Mouse (Mus musculus) embryonic stem cell, embryonic (primary cell): ENCODE measurements around the gene Iqcg.
"Not testable (repeated sequence)": the region's sequence is repeated elsewhere in the genome, so short reads cannot be mapped to it uniquely, and the experiment has no call there.

Experiments used
- CTCF ChIA-PET, 4 experiments: fragments of 300-600 bp in 2 of 4; fragments of 350-600 bp in 2 of 4; sonication (Branson Sonifier 250); formaldehyde crosslinking; loops; one replicate each; lab custom pipeline; 2022; ENCODE audit warnings: inconsistent platforms in 2 of 4; lab: Charles Lee
- POLR2A ChIA-PET, 4 experiments: fragments of 300-600 bp in 2 of 4; fragments of 350-600 bp in 2 of 4; sonication (Branson Sonifier 250); formaldehyde crosslinking; loops; one replicate each; lab custom pipeline; 2022; ENCODE audit warnings: antibody characterized with exemption in 4 of 4, inconsistent platforms in 1 of 4; lab: Charles Lee

The Iqcg gene

DNA sequence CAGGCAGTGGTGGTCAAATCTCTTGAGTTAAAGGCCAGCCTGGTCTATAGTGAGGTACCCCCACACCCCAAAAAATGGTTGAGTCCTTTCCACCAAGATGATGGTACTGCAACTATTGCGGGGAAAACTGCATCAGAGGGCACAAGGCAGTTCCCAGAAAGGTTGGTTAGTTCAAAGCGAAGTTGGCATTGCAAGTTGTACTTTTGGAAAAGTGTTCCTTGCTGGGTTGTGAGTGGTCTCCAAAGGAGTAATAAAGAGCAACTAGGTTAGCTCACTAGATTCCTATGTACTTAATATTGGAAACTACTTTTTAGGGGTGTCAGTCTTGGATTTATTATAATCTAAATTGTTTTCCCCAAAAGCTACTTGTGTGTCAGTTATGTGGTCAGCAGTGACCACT lies 4.9 kb upstream of the Iqcg start:
- ChIA-PET CTCF (interaction anchor here in 3 of 4 experiments (0.5 to 1.3 kb wide), 3 partner anchors 106 to 402 kb away, joined by 3 to 5 read pairs (median 4); no protein-coding TSS in a partner anchor), POLR2A (interaction anchor here (0.6 to 10.5 kb wide), 21 partner anchors 11 to 1475 kb away, joined by 3 to 189 read pairs (median 3); partner anchors contain the start of gene Osbpl11 (in 1 of the 4))

DNA sequence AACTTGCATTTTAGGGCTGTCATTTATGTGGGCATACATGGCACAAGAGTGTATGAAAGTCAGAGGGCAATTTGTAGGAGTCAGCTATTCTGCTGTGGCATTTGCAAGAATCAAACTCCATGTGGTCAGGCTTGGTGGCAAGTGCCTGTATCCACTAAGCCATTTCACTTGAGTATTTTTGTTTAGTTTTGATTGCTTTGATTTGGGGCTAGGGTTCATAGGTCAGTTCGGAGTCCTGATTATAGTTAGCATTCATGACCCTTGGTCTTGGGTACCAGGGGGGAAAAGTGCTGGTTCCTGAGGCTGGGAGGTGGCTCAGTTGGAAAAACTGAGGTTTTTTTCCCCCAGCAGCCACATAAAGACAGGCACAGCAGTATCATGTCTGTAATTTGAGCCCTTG lies 3.5 kb upstream of the Iqcg start:
- ChIA-PET POLR2A (interaction anchor here in 2 of 4 experiments (0.7 to 10.5 kb wide), 6 partner anchors 10 to 36 kb away, joined by 3 to 189 read pairs (median 4); no protein-coding TSS in a partner anchor), CTCF (no interaction called here)

DNA sequence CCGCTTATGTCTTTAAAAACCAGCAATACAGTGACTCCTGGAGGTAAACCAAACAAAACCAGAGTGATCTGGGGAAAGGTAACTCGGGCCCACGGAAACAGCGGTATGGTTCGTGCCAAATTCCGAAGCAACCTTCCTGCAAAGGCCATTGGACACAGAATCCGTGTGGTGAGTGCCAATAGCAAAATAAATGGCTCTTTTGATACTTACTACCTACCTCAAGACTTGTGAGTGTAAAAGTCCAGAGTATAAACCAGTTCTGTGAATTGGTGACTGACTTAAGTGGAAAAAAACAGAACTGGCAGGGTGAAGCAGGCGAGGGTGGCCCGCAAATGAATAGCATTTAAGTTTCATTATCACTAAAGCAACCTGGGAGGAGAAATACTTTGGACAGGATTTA lies 2.6 kb upstream of the Iqcg start:
- ChIA-PET POLR2A (interaction anchor here in 3 of 4 experiments (0.6 to 10.5 kb wide), 14 partner anchors 11 to 321 kb away, joined by 3 to 189 read pairs (median 6); no protein-coding TSS in a partner anchor), CTCF (interaction anchor here in 1 of 4 experiments (0.6 to 1.2 kb wide), 2 partner anchors 35 to 150 kb away, joined by 3 to 7 read pairs; no protein-coding TSS in a partner anchor)

DNA sequence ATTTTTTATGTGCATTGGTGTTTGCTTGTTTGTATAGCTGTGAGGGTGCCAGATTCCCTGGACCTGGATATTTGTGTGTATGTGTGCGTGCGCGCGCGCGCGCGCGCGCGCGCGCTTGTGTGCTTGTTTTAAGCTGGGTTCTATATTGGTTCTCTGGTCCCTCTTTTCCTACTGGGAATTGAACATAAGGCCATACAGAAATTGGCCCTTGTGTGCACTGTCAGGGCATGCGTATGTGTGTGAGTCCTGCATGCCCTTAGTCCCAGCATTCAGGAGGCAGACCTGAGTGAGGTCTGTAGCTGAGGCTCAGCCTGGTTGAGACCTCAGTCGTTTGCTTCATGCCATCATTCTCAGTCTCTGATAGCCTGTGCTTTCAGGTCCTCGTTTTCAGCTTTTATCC lies 2.0 kb upstream of the Iqcg start:
- ChIA-PET POLR2A (interaction anchor here in 3 of 4 experiments (0.6 to 10.5 kb wide), 26 partner anchors 12 to 322 kb away, joined by 3 to 189 read pairs (median 8); partner anchors contain the start of genes Osbpl11 (in 2 of the 3) and Snx4 (in 1 of the 3)), CTCF (interaction anchor here (0.6 to 1.2 kb wide), 5 partner anchors 34 to 816 kb away, joined by 3 to 7 read pairs (median 4); no protein-coding TSS in a partner anchor)

DNA sequence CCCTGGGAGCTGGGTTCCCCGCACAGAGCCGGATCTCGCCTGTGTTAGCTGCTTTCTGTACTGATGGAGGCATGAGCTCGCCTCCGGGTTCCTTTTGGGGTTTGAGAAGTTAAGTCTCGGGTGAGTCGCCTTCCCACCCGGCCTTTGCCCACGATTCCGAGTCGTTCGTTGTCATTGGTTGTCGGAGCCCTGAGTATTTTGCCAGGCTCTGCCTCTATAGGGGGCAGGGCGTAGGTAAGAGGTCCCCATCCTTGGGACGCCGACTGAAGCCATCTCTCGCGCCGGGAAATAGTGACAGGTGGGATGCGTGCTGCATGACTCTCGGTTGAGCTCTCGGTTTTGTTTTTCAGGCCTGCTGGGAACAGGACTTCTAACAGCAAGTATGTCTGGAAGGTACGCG lies 768 bp upstream of the Iqcg start:
- POLR2A ChIA-PET, result interaction anchor here (0.5 to 10.5 kb wide), 137 partner anchors 7 to 922 kb away, joined by 3 to 189 read pairs (median 4); partner anchors contain the start of genes Osbpl11 (in 3 of the 4), Tnk2 (in 2 of the 4), Ubxn7 (in 2 of the 4) and Fbxo45 (in 1 of the 4)
- CTCF ChIA-PET, result interaction anchor here in 2 of 4 experiments (0.6 to 2.0 kb wide), 3 partner anchors 33 to 360 kb away, joined by 3 to 13 read pairs (median 3); no protein-coding TSS in a partner anchor

DNA sequence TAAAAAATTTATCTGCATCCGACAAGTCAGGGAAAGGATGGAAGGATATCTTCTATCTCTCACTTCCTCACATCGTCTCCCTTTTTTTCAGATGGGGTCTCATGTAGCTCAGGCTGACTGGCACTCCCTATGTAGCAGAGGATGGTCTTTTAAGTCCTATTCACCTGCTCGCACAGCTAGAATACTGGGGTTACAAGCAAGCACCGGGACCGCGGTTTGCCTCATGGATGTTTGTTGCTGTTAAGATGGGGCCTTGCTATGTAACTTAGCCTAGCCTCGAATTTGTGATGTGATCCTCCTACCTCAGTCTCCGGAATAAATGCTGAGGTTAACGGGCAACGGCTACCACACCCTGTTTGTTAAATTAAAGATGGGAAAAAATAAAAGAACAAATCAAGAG lies 363 bp downstream of the Iqcg start:
- CTCF ChIA-PET, result interaction anchor here (0.6 to 2.0 kb wide), 6 partner anchors 32 to 1477 kb away, joined by 3 to 13 read pairs (median 4); no protein-coding TSS in a partner anchor
- POLR2A ChIA-PET, result interaction anchor here (0.6 to 10.5 kb wide), 180 partner anchors 7 to 1640 kb away, joined by 3 to 189 read pairs (median 4); partner anchors contain the start of genes Osbpl11 (in 3 of the 4), Lrch3 (in 2 of the 4), Cep19 (in 1 of the 4) and Fbxo45 (in 1 of the 4)

DNA sequence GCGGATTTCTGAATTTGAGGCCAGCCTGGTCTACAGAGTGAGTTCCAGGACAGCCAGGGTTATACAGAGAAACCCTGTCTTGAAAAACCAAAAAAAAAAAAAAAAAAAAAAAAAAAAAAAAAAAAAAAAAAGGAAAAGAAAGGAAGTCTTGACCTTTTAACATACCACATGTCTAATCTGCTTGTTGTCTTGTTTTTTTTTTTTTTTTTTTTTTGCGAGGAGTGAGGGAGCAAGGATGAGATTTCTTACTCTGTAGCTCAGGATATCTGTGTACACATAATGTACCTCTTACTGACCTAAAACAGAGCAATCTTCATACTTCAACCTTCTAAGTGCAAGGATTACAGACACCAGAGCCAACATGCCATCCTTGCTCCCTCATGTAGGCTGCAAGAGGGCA lies 1.1 kb downstream of the Iqcg start:
- POLR2A ChIA-PET, result interaction anchor here (0.6 to 10.5 kb wide), 22 partner anchors 7 to 811 kb away, joined by 3 to 189 read pairs (median 7); partner anchors contain the start of genes Lmln (in 1 of the 4) and Snx4 (in 1 of the 4)
- CTCF ChIA-PET, result not testable (repeated sequence)

DNA sequence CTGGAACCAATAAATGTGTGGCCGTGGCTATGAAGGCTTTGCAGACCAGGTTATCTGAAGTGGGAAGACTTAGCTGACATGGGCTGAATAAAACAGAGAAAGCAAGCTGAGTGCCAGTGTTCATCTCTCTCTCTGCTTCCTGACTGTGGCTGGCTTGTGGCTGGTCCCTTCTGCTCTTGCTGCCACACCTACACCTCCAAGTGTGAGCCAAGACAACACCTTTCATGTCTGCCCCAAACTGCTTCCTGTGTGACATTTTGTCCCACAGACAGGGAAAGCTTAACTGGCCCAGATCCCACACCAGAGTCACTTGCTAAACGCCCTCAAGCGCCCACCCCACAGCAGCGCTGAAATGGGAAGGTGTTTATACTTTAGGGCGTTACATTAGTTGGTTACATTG lies 2.9 kb downstream of the Iqcg start:
- POLR2A ChIA-PET, result interaction anchor here in 2 of 4 experiments (0.6 to 2.0 kb wide), 6 partner anchors 9 to 620 kb away, joined by 3 to 9 read pairs (median 3); partner anchors contain the start of gene Lmln (in 2 of the 2)
- CTCF ChIA-PET, result interaction anchor here in 1 of 4 experiments (0.6 kb wide), 1 partner anchor 419 kb away, joined by 5 read pairs; no protein-coding TSS in a partner anchor

DNA sequence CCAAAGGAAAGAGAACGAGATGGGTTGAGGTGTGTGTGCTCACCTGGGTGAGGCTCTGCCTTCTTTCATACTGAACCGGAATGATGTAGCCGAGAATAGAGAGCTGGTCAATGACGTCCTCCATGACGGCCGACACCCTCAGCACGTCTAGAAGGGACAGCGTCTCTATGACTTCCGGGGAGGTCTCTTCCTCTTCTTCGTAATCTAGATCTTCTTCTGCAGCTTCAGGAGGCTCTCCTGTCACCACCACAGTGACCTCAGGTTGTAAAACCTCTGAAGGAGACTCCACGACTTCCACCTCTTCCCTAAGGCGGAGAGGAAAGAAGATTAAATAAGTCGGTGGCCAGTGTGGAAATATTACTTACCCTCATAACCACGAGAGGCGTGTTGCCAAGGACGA lies 6.2 kb downstream of the Iqcg start:
- CTCF ChIA-PET, result interaction anchor here in 2 of 4 experiments (0.5 to 1.2 kb wide), 5 partner anchors 26 to 334 kb away, joined by 3 to 5 read pairs (median 3); no protein-coding TSS in a partner anchor

DNA sequence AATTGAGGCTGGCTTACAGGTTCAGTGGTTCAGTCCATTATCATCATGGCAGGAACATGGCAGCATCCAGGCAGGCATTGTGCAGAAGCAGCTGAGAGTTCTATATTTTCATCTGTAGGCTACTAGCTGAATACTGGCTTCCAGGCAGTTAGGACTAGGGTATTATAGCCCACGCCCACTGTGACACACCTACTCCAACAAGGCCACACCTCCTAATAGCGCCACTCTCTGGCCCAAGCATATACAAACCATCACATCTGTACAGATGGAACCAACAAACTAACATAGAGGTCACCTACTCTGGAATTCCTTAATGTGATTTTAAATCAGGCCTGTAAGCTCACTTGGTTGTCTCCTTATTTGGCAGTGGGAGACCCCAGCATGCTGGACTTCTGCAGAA lies 7.3 kb downstream of the Iqcg start:
- POLR2A ChIA-PET, result interaction anchor here in 3 of 4 experiments (0.8 to 10.2 kb wide), 7 partner anchors 8 to 25 kb away, joined by 3 to 124 read pairs (median 14); partner anchors contain the start of genes Iqcg (in 3 of the 3), Rpl35a (in 3 of the 3) and Lmln (in 2 of the 3)
- CTCF ChIA-PET, result interaction anchor here in 1 of 4 experiments (2.8 kb wide), 1 partner anchor 25 kb away, joined by 10 read pairs; no protein-coding TSS in a partner anchor

More for the DNA sequence above, 6.2 kb downstream of the Iqcg start:
- POLR2A ChIA-PET, result interaction anchor here in 3 of 4 experiments (0.5 to 10.2 kb wide), 8 partner anchors 7 to 209 kb away, joined by 3 to 124 read pairs (median 3); partner anchors contain the start of genes Lmln (in 2 of the 3), Fyttd1 (in 1 of the 3), Iqcg (in 1 of the 3) and Rpl35a (in 1 of the 3)

DNA sequence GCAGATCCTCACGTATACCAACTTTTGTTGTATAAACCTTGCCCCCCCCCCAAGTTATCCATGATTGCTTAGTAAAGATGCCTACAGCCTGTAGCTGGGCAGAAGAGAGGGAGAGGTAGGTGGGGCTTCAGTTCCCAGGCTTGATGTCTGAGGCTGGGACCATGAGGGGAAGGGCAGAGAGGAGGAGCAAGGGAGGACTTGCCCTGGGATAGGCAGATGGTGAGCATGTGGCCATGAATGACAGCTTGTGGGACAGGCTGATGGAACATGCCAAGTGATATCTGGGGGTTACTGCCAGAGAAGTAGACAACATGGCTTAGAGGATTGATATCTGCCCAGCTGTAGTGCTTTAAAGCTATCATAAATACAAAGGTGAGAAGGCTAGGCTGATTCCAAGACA lies 8.0 kb downstream of the Iqcg start:
- CTCF ChIA-PET, result interaction anchor here in 1 of 4 experiments (2.8 kb wide), 1 partner anchor 24 kb away, joined by 10 read pairs; no protein-coding TSS in a partner anchor
- POLR2A ChIA-PET, result interaction anchor here (0.6 to 10.2 kb wide), 8 partner anchors 8 to 24 kb away, joined by 3 to 124 read pairs (median 14); partner anchors contain the start of genes Iqcg (in 4 of the 4), Rpl35a (in 3 of the 4) and Lmln (in 2 of the 4)

DNA sequence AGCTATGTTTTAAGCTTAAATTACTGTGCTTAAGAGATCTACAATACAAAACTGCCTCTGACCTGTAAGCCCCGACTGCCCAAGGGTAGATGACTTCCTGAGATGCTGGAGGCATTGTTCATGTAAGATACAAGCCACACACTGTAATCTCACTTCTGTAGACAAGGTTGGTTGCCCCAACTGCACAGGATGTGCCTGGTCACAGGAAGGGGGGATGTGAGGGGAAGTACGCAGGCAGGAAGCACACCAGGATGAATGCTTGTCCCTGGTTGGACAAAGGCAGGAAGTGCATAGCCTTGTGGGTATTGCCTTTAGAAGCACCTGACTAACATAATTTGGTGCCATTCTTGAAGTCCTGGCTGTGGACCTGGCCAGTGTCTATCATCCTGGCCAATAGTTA lies 12.8 kb downstream of the Iqcg start:
- ChIA-PET POLR2A (interaction anchor here (0.6 to 10.2 kb wide), 14 partner anchors 8 to 189 kb away, joined by 3 to 124 read pairs (median 5); partner anchors contain the start of genes Iqcg (in 4 of the 4), Rpl35a (in 4 of the 4) and Lmln (in 1 of the 4)), CTCF (interaction anchor here (0.6 to 4.9 kb wide), 5 partner anchors 9 to 276 kb away, joined by 3 to 21 read pairs (median 3); no protein-coding TSS in a partner anchor)

DNA sequence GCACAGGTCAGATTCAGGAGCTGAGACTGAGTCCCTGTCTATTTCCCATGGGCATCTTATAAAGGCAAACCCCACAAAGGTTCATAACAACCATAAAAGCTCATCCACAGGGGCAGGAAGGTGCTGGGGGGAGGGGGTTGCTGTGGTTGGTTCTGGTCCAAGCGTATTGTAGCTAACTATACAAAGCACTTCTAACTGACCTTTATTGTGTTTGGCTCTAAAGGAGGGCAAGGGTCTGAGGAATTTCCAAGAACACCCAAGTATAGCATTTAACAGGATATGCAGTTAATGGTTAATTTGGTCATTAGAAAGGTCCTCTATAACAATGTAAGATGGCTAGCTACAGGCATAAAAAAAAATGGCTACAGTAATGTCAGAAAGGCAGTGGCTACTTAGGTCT lies 13.3 kb downstream of the Iqcg start:
- CTCF ChIA-PET, result interaction anchor here in 3 of 4 experiments (0.7 to 4.9 kb wide), 3 partner anchors 17 to 286 kb away, joined by 3 to 21 read pairs (median 11); no protein-coding TSS in a partner anchor

DNA sequence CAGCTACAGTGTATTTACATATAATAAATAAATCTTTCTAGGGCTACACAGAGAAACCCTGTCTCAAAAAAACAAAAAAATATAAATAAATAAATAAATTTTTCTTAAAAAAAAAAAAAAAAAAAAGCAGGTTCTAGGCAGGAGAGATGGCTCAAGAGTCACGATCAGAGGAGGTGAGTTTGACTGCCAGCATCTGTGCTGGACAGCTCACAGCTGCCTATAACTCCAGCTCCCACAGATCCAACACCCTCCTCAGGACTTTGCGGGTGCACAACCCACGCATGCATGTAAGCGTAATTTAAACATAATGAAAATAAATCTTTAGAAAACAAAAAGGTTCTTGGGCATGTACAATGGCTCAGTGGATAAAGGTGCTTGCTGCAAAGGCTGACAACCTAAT lies 20.0 kb downstream of the Iqcg start:
- ChIA-PET CTCF (interaction anchor here in 3 of 4 experiments (0.6 to 1.9 kb wide), 9 partner anchors 10 to 391 kb away, joined by 3 to 11 read pairs (median 5); no protein-coding TSS in a partner anchor), POLR2A (interaction anchor here (0.6 to 2.9 kb wide), 12 partner anchors 12 to 149 kb away, joined by 3 to 25 read pairs (median 5); partner anchors contain the start of genes Rpl35a (in 3 of the 4), Iqcg (in 2 of the 4) and Osbpl11 (in 1 of the 4))

More for the DNA sequence above, 13.3 kb downstream of the Iqcg start:
- POLR2A ChIA-PET, result interaction anchor here (0.6 to 10.2 kb wide), 13 partner anchors 8 to 531 kb away, joined by 3 to 124 read pairs (median 5); partner anchors contain the start of genes Iqcg (in 4 of the 4), Rpl35a (in 4 of the 4) and Lmln (in 1 of the 4)

DNA sequence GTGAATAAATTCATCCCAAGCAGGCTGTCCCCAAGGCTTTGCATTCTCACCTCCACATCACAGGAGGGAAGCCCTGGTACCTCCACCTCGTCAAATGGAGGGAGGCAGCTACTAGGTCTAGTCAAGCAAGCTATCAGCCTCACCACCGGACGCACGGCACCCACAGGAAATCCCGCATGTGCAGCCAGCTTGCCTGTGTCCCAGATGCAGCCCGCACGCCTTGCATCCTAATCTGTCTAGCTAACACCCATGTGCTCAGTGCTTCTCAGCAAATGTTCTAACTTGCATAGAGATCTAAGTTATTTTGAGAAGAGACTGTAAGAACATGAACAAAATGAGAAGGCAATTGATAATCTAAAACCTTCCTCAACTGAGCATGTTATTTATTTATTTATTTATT lies 29.7 kb downstream of the Iqcg start:
- ChIA-PET POLR2A (interaction anchor here in 2 of 4 experiments (0.6 to 1.2 kb wide), 5 partner anchors 30 to 567 kb away, joined by 3 to 6 read pairs (median 3); partner anchors contain the start of genes Iqcg (in 2 of the 2) and Rpl35a (in 2 of the 2)), CTCF (interaction anchor here in 1 of 4 experiments (0.6 to 2.0 kb wide), 2 partner anchors 9 to 185 kb away, joined by 5 to 6 read pairs; no protein-coding TSS in a partner anchor)

DNA sequence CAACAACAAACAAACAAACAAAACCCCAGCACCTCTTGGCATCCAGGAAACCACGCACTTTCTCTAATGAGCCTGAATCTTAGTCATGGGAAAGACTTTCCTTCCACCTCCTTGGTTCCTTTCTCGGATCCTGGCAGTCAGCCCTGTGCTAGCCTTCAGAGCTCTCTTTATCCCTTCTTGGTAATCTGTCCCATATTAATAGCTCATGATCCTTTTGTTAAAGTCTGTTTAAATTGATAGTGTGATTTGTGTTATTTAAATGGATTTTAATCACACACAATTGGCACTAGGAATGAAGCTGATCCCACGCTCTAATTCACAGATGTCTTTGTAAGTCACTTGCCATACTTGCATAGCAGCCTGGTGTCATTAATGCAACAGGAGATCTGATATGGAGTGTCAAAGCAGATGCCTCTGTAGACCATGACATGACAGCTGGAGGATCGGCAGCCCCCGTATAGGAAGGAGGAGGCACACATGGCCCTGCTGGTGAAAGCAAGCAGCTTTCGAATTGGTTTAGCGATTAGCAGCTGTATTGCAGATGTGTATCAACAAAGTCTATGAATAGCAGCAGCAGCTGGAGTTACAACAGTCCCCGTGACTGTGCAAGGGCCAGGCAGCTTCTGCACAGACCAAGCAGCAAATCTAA lies 31.4 kb downstream of the Iqcg start:
- ChIA-PET POLR2A (interaction anchor here (0.7 to 3.6 kb wide), 16 partner anchors 10 to 222 kb away, joined by 3 to 38 read pairs (median 3); partner anchors contain the start of genes Iqcg (in 4 of the 4), Rpl35a (in 3 of the 4) and Osbpl11 (in 1 of the 4)), CTCF (interaction anchor here (0.5 to 2.2 kb wide), 71 partner anchors 8 to 1732 kb away, joined by 3 to 21 read pairs (median 5); partner anchors contain the start of genes Iqcg (in 2 of the 4), Osbpl11 (in 1 of the 4), Rpl35a (in 1 of the 4) and Smbd1 (in 1 of the 4))
